8 mouse cellular contexts compared by ENCODE assay signal in the genomic region with DNA sequence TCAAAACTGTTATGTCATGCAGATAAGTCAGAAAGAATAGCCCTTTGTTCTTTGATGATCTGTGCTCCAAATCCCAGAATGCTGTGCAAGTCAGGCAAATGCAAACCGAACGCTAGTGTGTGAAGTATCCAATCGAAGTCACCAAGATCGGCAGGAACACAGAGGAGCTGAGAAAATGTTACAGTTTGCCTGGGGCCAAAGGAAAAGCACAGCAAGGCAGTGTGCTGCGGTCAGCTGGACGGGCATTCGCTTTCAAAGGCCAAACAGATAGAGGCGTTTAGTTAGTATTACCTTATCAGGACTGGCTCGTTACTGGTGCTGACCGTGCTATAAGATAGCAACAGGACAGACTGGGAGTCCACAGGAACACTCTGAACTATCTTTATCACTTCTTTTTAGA. TPM values are rescaled to one million over a fixed set of nuclear protein-coding genes. Genes with fewer than 3 reads are reported as not detected.
A peak's percentile ranks its signal among the peaks of the same experiment; 100 is the strongest.
DNase-seq lines count a peak whose midpoint lies in the region; ATAC-seq and TF ChIP-seq lines count a peak whose summit lies in the region.

No protein-coding gene starts in this region.

- H3K4me3 ChIP-seq in kidney, postnatal 0 days (replicated peaks; ENCODE audit: low read depth, low read length): no peak overlapping the region
- H3K4me3 ChIP-seq in embryonic facial prominence, embryonic 12.5 days: 0 out of 2 replicates have a peak overlapping the region, but pooled peaks have one; percentile 9
- H3K4me3 ChIP-seq in liver, embryonic 14.5 days (ENCODE audit: insufficient read depth in 1 of 2, low read depth in 2 of 2, low read length in 2 of 2): no peak overlapping the region

- no peak overlapping the region for H3K9ac ChIP-seq in kidney, postnatal 0 days (ENCODE audit: low read depth, low read length)
- peak overlapping the region; percentile 27; the same call in 1 of the 2 replicates for H3K9ac ChIP-seq in embryonic facial prominence, embryonic 12.5 days
- H3K9ac ChIP-seq in liver, embryonic 14.5 days (replicated peaks): no peak overlapping the region

- no peak for TF ChIP-seq CTCF in kidney, postnatal 0 days (IDR thresholded peaks at IDR 0.05; ENCODE audit: low read depth)
- TF ChIP-seq CTCF in liver, embryonic 14.5 days (IDR thresholded peaks at IDR 0.05; ENCODE audit: low read depth): no peak

- no peaks in the 10 kb centered on the region for H3K4me1 ChIP-seq in kidney, postnatal 0 days (replicated peaks; ENCODE audit: insufficient read depth, low read length)
- H3K4me1 ChIP-seq in embryonic facial prominence, embryonic 12.5 days: no peaks in the 10 kb centered on the region
- no peaks in the 10 kb centered on the region for H3K4me1 ChIP-seq in liver, embryonic 14.5 days (replicated peaks; ENCODE audit: control insufficient read depth in 2 of 2, insufficient read depth in 2 of 2, low read length in 1 of 2)

- no peaks in the 10 kb centered on the region for H3K36me3 ChIP-seq in kidney, postnatal 0 days (ENCODE audit: insufficient read depth, low read length)
- H3K36me3 ChIP-seq in embryonic facial prominence, embryonic 12.5 days: no peaks in the 10 kb centered on the region
- H3K36me3 ChIP-seq in liver, embryonic 14.5 days (replicated peaks; ENCODE audit: control insufficient read depth, insufficient read depth, low read depth): no peaks in the 10 kb centered on the region

- H3K9me3 ChIP-seq in kidney, postnatal 0 days (replicated peaks; ENCODE audit: low read length): no peaks in the 10 kb centered on the region
- no peaks in the 10 kb centered on the region for H3K9me3 ChIP-seq in embryonic facial prominence, embryonic 12.5 days
- no peaks in the 10 kb centered on the region for H3K9me3 ChIP-seq in liver, embryonic 14.5 days (ENCODE audit: control insufficient read depth, low read length)

- no peak for TF ChIP-seq EP300 in liver, embryonic 14.5 days (IDR thresholded peaks at IDR 0.05; ENCODE audit: low read depth)

- no peaks in the 10 kb centered on the region for H3K27me3 ChIP-seq in kidney, postnatal 0 days (ENCODE audit: insufficient read depth, low read length)
- peaks cover 7% of the 10 kb centered on the region; the same call in 1 of the 2 replicates for H3K27me3 ChIP-seq in embryonic facial prominence, embryonic 12.5 days
- no peaks in the 10 kb centered on the region for H3K27me3 ChIP-seq in liver, embryonic 14.5 days (ENCODE audit: control insufficient read depth, insufficient read depth, low read length)

- no peak for DNase-seq in kidney, postnatal 0 days (ENCODE audit: low spot score)
- DNase-seq in kidney, adult 8-10 months: no peak
- peak; percentile 38 for DNase-seq in WW6 (ENCODE audit: low read depth, low spot score)
- DNase-seq in liver, embryonic 14.5 days (ENCODE audit: low read depth in 3 of 3, low spot score in 3 of 3): no peak
- DNase-seq in B cell, adult 2 months: no peak

- no peak for ATAC-seq in kidney, postnatal 0 days (replicated peaks; ENCODE audit: low FRiP score, low read depth)
- no peak for ATAC-seq in embryonic facial prominence, embryonic 12.5 days (ENCODE audit: insufficient number of reproducible peaks, insufficient read depth, low FRiP score, low TSS enrichment)
- no peak for ATAC-seq in liver, embryonic 14.5 days (ENCODE audit: insufficient read depth)
- no peak; the same call in 1 of the 2 replicates for ATAC-seq in erythroblast, adult 5-6 weeks (replicated peaks; ENCODE audit: low FRiP score, poor library complexity, severe bottlenecking)
- ATAC-seq in activated CD4-positive, CD25-positive, alpha-beta regulatory T cell, adult 4 months: no peak

- H3K4me2 ChIP-seq in kidney, postnatal 0 days (ENCODE audit: low read length): peak overlapping the region; percentile 11; the same call in 1 of the 2 replicates
- peak overlapping the region; percentile 42 for H3K4me2 ChIP-seq in embryonic facial prominence, embryonic 12.5 days (replicated peaks)
- 0 out of 2 replicates have a peak overlapping the region, but pooled peaks have one; percentile 18 for H3K4me2 ChIP-seq in liver, embryonic 14.5 days (ENCODE audit: low read depth)

- H3K27ac ChIP-seq in kidney, postnatal 0 days: no peak overlapping the region
- H3K27ac ChIP-seq in embryonic facial prominence, embryonic 12.5 days: no peak overlapping the region
- H3K27ac ChIP-seq in liver, embryonic 14.5 days: no peak overlapping the region

- 44% methylated on average over 10 of the region's 10 CpGs for WGBS in kidney, postnatal 0 days
- 29% methylated on average over 10 of the region's 10 CpGs for WGBS in embryonic facial prominence, embryonic 12.5 days
- 32% methylated on average over 10 of the region's 10 CpGs for WGBS in liver, embryonic 14.5 days (ENCODE audit: insufficient replicate concordance)

RNA-seq across cellular contexts. Expression of gene Atp13a4, which starts 15.8 kb away (rescaled TPM):
- polyA plus RNA-seq in kidney, postnatal 0 days (2015; fragmentation: Nextera tagmentation; extraction: Ambion mirVana): 2.6 and 3.1 TPM in 2 replicates
- 0.14 TPM in 1 of 2 replicates, not detected in the other for polyA plus RNA-seq in embryonic facial prominence, embryonic 12.5 days (2016; fragmentation: Nextera tagmentation; extraction: Ambion mirVana)
- not detected in 2 replicates for polyA plus RNA-seq in liver, embryonic 14.5 days (2012; rRNA removed)
- not detected in 2 replicates for polyA plus RNA-seq in liver, embryonic 14.5 days (2014; fragmentation: Nextera tagmentation; extraction: Ambion mirVana)
- not detected in 2 replicates for total RNA-seq in erythroblast, adult 5-6 weeks (2015; ENCODE audit: low replicate concordance)
- total RNA-seq in erythroblast, adult 5-6 weeks (2017; ENCODE audit: low replicate concordance): not detected in 2 replicates
- not detected for polyA plus RNA-seq in activated CD4-positive, CD25-positive, alpha-beta regulatory T cell, adult 4 months (2017; shearing (Covaris generic))

RNA-seq across cellular contexts. Expression of gene Opa1, which starts 18.7 kb away (rescaled TPM):
- 22.6 and 27.5 TPM in 2 replicates for polyA plus RNA-seq in kidney, postnatal 0 days (2015; fragmentation: Nextera tagmentation; extraction: Ambion mirVana)
- 37.9 and 38.9 TPM in 2 replicates for polyA plus RNA-seq in embryonic facial prominence, embryonic 12.5 days (2016; fragmentation: Nextera tagmentation; extraction: Ambion mirVana)
- polyA plus RNA-seq in liver, embryonic 14.5 days (2012; rRNA removed): 5.1 and 9.6 TPM in 2 replicates
- 17.0 and 20.5 TPM in 2 replicates for polyA plus RNA-seq in liver, embryonic 14.5 days (2014; fragmentation: Nextera tagmentation; extraction: Ambion mirVana)
- 6.3 and 14.2 TPM in 2 replicates for total RNA-seq in erythroblast, adult 5-6 weeks (2015; ENCODE audit: low replicate concordance)
- 16.9 and 23.9 TPM in 2 replicates for total RNA-seq in erythroblast, adult 5-6 weeks (2017; ENCODE audit: low replicate concordance)
- 10 to 100 TPM; 22.2 to 22.4 TPM for polyA plus RNA-seq in activated CD4-positive, CD25-positive, alpha-beta regulatory T cell, adult 4 months (2017; shearing (Covaris generic))
